Mouse (Mus musculus) cortical plate, adult 2 months (tissue): ENCODE results near the gene Fscn1. TPM values are rescaled to one million over a fixed set of nuclear protein-coding genes. Genes with fewer than 3 reads are reported as not detected.
A peak's percentile ranks its signal among the peaks of the same experiment; 100 is the strongest.

Experiments used
- H3K27ac ChIP-seq: fragments of 200-500 bp; 2 replicates; pipeline ENCODE4 v1.5.1; 2012; ENCODE audit warnings: low read length, control low read depth, inconsistent platforms; ENCODE audit not compliant: insufficient read depth
- H3K4me1 ChIP-seq: fragments of 200-500 bp; 2 replicates; pipeline ENCODE4 v1.6.1; 2011; ENCODE audit warnings: low read length; ENCODE audit not compliant: control insufficient read depth, insufficient read depth
- H3K4me3 ChIP-seq: fragments of 200-500 bp; 2 replicates; pipeline ENCODE4 v1.5.1; 2011; ENCODE audit warnings: mild to moderate bottlenecking, low read length, control low read depth; ENCODE audit not compliant: insufficient read depth
- CTCF ChIP-seq: fragments of 200-500 bp; IDR thresholded peaks from 2 replicates; pipeline ENCODE4 v1.5.1; 2011; ENCODE audit warnings: mild to moderate bottlenecking, control low read depth, low read length; ENCODE audit not compliant: insufficient read depth; ENCODE audit errors: extremely low read depth
- POLR2A ChIP-seq: fragments of 200-500 bp; IDR thresholded peaks from 2 replicates; pipeline ENCODE4 v1.6.1; 2011; ENCODE audit warnings: mild to moderate bottlenecking, low read length, control low read depth; ENCODE audit not compliant: insufficient read depth; ENCODE audit errors: extremely low read depth
- polyA plus RNA-seq: library from polyadenylated mRNA; depleted of rRNA; stranded (reverse); fragments of >200 nt; gene quantifications from 2 replicates; pipeline ENCODE4 v1.2.3, GENCODE M21; 2012

Gene Fscn1
- polyA plus RNA-seq, 1 experiment, result 267 TPM

DNA sequence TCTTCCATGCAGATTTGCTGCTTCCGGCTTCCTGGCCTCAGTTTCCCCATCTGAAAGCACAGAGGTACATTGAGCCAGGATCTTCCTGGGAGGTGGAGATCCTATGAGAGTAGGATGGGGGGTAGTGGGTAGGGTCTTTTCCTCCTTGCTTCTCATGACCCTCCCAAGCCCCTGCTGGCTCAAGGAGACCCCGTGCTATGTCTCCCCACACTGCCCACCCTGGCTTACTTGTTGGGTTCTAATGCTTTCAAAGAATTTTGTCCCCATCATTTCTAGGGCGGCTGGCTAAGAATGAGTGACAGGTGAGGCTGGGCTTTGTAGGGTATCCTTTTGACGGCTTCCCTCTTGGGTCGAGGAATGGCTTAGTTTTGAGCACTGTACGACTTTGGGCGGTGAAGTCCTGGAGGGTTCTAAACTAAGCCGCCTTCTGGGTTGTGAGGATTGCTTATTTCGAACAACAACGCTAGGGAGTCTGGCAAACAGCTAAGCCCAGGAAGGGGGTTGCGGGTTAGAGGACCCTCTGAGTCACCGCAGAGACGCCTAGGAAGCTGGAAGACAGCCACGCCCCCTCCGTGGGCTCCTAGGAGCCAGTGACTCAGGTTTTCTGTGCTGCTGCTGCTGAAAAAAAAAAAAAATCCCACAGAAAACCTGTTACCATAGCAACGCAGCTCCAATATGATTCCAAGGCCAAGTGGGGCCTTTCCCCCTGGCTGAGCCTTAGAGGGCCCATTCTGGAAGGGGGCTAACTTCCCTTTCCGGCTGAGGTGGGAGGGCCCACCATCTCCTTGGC, 3.8 kb downstream of the Fscn1 start:
- Histone ChIP-seq H3K4me1 (peaks cover 7% of the 10 kb centered on the region), H3K4me3 (peak overlapping the region; percentile 96), H3K27ac (peak overlapping the region; percentile 83)
- no peak for TF ChIP-seq POLR2A
- TF ChIP-seq CTCF, result no peak

DNA sequence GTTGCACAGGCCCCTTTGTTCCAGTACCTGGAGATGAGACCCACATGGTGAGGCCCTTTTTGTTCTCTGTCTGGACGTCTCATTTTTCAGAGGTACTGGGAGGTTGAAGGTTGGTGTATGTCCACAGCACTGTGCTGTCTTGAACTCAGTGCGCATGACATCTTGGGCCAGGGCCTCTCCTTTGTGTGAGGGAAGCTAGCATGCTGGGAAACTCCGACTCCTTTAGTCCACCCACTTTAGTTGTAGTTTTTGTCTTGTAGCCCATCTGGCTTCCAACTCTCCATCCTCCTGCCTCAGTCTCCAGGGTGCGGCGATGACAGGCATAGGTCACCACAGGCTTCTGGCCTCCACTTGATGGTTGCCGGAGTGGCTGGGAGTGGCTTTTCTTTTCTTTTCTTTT, 4.5 kb downstream of the Fscn1 start:
- Histone ChIP-seq H3K4me1 (peaks cover 7% of the 10 kb centered on the region), H3K4me3 (peak overlapping the region; percentile 96; the same call in 1 of the 2 replicates), H3K27ac (peak overlapping the region; percentile 83)
- TF ChIP-seq POLR2A (no peak), CTCF (no peak)

DNA sequence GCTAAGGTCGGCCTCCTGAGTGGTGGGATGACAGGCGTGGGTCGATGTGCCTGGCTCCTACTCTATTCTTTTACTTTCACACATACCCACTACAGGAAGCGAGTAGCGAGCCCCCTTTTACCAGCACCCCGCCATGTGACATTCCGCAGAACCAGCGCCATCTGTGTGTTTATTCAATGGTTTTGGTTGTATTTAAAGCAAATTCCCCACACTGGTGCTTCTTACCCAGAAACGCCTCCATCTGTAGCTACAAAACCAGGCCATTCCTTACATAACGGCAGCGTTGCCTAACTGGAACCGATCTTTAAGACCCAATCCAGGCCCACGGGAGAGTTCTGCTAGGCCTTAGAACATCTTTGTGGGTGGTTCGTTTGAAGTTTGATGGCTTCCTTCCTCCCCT, 8.3 kb downstream of the Fscn1 start:
- Histone ChIP-seq H3K4me3 (no peak overlapping the region), H3K27ac (0 out of 2 replicates have a peak overlapping the region, but pooled peaks have one; percentile 77), H3K4me1 (peaks cover 7% of the 10 kb centered on the region)
- TF ChIP-seq CTCF (no peak), POLR2A (no peak)

DNA sequence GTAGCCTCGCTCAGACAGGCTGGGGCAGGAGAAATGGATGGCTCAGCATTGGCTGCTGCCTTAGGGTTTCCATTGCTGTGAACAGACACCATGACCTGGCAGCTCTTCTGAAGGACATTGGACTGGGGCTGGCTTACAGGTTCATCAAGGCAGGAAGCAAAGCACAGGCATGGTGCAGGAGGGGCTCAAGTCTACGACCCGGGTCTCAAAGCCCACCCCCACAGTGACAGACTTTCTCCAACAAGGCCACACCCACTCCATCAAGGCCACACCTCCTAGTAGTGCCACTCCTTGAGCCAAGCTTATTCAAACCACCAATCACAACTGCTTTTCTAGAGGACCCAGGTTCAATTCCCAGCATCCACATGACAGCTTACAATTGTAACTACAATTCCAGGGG, 13.8 kb downstream of the Fscn1 start:
- no peak for TF ChIP-seq POLR2A
- TF ChIP-seq CTCF, result no peak
- H3K4me3 ChIP-seq, result no peak overlapping the region
- H3K4me1 ChIP-seq, result no peaks in the 10 kb centered on the region
- H3K27ac ChIP-seq, result no peak overlapping the region

DNA sequence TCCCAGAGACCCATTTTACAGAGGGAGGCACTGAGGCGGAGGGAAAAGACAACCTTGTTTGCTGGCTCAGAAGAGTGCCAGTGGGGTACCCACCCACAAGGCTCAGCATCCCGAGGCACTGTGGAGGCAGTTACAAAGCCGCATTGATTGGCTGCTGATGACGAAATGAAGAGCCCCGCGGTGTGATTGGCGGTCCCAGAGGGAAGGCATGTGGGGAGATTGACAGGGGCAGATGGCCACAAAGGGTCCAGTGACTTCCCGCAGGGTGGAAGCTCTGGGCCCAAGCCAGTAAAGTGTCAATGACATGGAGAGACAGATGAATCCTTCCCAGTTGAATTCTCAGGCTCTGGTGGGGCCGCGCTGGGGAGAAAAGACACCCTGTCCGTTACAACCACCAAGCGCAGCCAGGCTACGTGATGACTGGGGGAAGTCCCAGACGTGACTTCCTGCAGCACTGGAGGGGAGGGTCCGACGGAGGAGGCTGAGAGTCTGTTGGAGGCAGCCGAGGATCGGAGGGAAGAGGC, 14.5 kb downstream of the Fscn1 start:
- TF ChIP-seq CTCF (no peak), POLR2A (peak; percentile 58; the same call in 1 of the 2 replicates)
- H3K4me1 ChIP-seq, result no peaks in the 10 kb centered on the region
- H3K4me3 ChIP-seq, result peak overlapping the region; percentile 25
- peak overlapping the region; percentile 20; the same call in 1 of the 2 replicates for H3K27ac ChIP-seq

DNA sequence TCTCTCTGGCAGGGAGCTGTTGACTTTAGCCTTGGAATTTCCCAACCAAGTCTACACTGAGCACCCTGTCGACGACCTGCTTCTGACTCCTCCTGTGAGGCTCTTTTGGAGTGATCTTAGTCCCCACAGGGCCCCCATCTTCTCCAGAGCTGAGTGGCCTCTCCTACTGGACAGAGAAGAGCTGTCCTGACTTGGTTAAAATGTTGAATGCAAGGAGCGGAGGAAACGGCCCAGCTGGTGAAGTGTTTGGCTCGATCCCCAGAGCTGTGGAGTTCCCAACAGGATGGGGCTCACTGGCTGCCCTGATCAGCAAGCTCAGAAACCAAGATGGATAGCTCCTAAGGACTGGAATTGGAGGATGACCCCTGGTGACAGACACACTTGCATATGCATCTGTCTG, 16.4 kb downstream of the Fscn1 start:
- no peaks in the 10 kb centered on the region for H3K4me1 ChIP-seq
- H3K4me3 ChIP-seq, result no peak overlapping the region
- no peak for TF ChIP-seq CTCF
- TF ChIP-seq POLR2A, result no peak
- H3K27ac ChIP-seq, result no peak overlapping the region

DNA sequence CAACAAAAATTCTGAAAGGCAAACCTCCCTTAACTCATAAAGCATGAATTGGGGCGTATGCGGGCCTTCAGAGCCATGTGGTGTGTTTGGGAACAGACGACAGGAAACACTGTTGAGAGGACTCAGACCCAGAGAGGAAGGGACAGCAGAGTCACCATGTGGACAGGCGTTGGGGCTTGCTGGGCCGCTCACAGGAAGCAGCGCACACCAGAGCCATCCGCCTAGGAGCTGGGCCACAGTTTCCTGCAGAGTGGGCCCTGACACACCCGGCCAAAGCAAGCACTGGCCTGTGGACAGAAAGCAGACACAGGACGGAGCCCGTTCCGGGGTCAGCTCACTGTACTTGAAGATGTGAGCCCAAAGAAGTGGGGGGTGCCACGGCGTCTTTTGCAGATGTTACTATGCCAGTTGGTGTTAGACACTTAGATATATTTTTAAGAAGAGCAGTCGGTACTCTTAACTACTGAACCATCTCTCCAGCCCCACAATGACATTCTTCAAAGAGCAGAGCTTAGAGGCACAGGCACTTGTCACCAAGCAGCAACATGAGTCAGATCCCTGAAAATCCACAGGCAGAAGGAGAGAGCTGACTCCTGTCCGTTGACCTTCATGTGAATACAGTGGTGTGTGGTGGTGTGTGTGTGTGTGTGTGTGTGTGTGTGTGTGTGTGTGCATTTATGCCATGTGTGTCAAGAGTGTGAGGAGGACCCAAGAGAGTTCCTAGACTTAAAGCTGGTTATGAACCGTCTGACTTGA, 22.1 kb downstream of the Fscn1 start:
- no peak overlapping the region for H3K27ac ChIP-seq
- no peak overlapping the region for H3K4me3 ChIP-seq
- TF ChIP-seq POLR2A (no peak), CTCF (no peak)
- no peaks in the 10 kb centered on the region for H3K4me1 ChIP-seq

DNA sequence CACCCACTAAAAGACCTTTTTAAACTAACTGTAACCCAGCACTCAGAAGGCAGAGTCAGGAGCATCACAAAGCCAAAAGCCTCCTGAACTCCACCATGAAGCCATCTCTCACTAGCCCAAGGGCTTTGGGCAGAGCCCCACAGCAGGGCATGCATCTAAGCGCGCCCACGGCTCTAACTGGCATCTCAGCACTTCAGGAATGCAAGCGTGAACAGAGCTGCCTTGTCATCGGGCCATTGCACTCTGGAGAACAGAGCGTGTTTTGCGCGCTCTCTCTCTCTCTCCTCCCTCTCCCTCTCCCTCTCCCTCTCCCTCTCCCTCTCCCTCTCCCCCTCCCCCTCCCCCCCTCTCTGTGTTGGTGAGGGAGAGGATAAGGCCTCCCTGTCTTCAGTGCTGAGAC, 23.0 kb downstream of the Fscn1 start:
- no peak for TF ChIP-seq POLR2A
- TF ChIP-seq CTCF, result no peak
- no peak overlapping the region for H3K27ac ChIP-seq
- H3K4me1 ChIP-seq, result no peaks in the 10 kb centered on the region
- H3K4me3 ChIP-seq, result no peak overlapping the region

DNA sequence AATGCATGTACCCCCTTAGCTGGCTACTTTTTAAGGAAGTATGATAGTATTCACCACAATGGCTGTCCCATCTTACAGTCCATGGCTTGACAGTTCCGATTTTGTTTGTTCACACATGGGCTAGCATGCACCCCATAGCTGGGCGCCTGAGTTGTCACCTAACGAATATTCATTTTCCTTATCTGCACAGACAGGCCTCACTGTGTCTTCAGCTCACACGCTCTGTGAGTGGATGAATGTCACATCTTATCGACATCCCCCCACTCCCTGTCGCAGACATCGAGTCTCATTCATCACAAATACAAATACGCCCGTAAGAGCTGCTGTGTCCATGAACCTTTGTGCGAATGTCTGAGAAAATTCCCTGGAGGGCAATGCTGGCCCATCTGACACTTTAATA, 24.1 kb downstream of the Fscn1 start:
- no peak overlapping the region for H3K4me3 ChIP-seq
- no peaks in the 10 kb centered on the region for H3K4me1 ChIP-seq
- no peak overlapping the region for H3K27ac ChIP-seq
- TF ChIP-seq POLR2A, result no peak
- no peak for TF ChIP-seq CTCF
